Mouse (Mus musculus) liver, embryonic 13.5 days (tissue): Measurements from ENCODE around the gene Cpa1. TPM values are rescaled to one million over a fixed set of nuclear protein-coding genes. Genes with fewer than 3 reads are reported as not detected.

Experiments
- ATAC-seq: fragments of 200-750 bp; cut with Nextera tagmentation; 2 replicates; pipeline ENCODE4 v1.8.0; 2017; ENCODE audit warnings: low read depth, mild to moderate bottlenecking, moderate number of reproducible peaks, moderate library complexity
- DNase-seq: peaks from one replicate; pipeline ENCODE4 v3.0.0; 2022
- H3K27ac ChIP-seq: fragments of 300-500 bp; sonication (generic); 2 replicates; pipeline ENCODE4 v1.5.1; 2015; ENCODE audit warnings: moderate library complexity, mild to moderate bottlenecking, inconsistent platforms
- H3K27me3 ChIP-seq: fragments of 300-500 bp; sonication (generic); 2 replicates; pipeline ENCODE4 v1.6.1; 2015; ENCODE audit warnings: mild to moderate bottlenecking, inconsistent platforms
- H3K36me3 ChIP-seq: fragments of 300-500 bp; sonication (generic); 2 replicates; pipeline ENCODE4 v1.6.1; 2015; ENCODE audit warnings: mild to moderate bottlenecking, inconsistent platforms
- H3K4me1 ChIP-seq: fragments of 300-500 bp; sonication (generic); replicated peaks from 2 replicates; pipeline ENCODE4 v1.6.1; 2015; ENCODE audit warnings: inconsistent platforms
- H3K4me2 ChIP-seq: fragments of 300-500 bp; sonication (generic); 2 replicates; pipeline ENCODE4 v1.6.1; 2015; ENCODE audit warnings: inconsistent platforms, mild to moderate bottlenecking, moderate library complexity
- H3K4me3 ChIP-seq: fragments of 300-500 bp; sonication (generic); replicated peaks from 2 replicates; pipeline ENCODE4 v1.5.1; 2015; ENCODE audit warnings: mild to moderate bottlenecking, inconsistent platforms
- H3K9ac ChIP-seq: fragments of 300-500 bp; sonication (generic); 2 replicates; pipeline ENCODE4 v1.6.1; 2015; ENCODE audit warnings: mild to moderate bottlenecking, inconsistent platforms
- H3K9me3 ChIP-seq: fragments of 300-500 bp; sonication (generic); replicated peaks from 2 replicates; pipeline ENCODE4 v1.6.1; 2016; ENCODE audit warnings: inconsistent platforms
- WGBS: fragments of 180-500 bp; shearing (Covaris S2); methylation state at CpG from one replicate; pipeline ENCODE4 v1.1.7; 2015; ENCODE audit not compliant: insufficient replicate concordance; 5-methylcytosine and 5-hydroxymethylcytosine counted together
- polyA plus RNA-seq: library from polyadenylated mRNA; unstranded; fragments of >200 nt; fragmentation: Nextera tagmentation; extraction: Ambion mirVana; gene quantifications from 2 replicates; pipeline ENCODE4 v1.2.1, GENCODE M21; 2015

Cpa1 gene
- polyA plus RNA-seq, 1 experiment from 2014 or later, result 0.52 TPM

- DNase-seq (no peak), ATAC-seq (no peak)
- H3K27me3 ChIP-seq, result peaks cover 17% of the 10 kb centered on the region
- no peak within 1 kb of the TSS for H3K4me2 ChIP-seq
- no peaks in the 10 kb centered on the region for H3K9me3 ChIP-seq
- no peak within 1 kb of the TSS for H3K4me3 ChIP-seq
- H3K4me1 ChIP-seq, result no peaks in the 10 kb centered on the region
- H3K27ac ChIP-seq, result no peak within 1 kb of the TSS
- WGBS, result 86% methylated on average over 7 of the region's 7 CpGs
- no peaks in the 10 kb centered on the region for H3K36me3 ChIP-seq
- no peak within 1 kb of the TSS for H3K9ac ChIP-seq
These were observed 28.3 kb upstream of the Cpa1 start, which contains the start of gene Cpa5 for GRCm38 (mm10) chr6:30610710-30611109. Cpa5 (plus strand) TSS chr6:30611010.

GRCm38 (mm10) chr6:30611212-30611611 is 27.8 kb upstream of the Cpa1 start:
- ATAC-seq, result no peak
- peaks cover 22% of the 10 kb centered on the region for H3K27me3 ChIP-seq
- H3K9ac ChIP-seq, result no peak overlapping the region
- no peak for DNase-seq
- WGBS, result 60% methylated on average over 5 of the region's 5 CpGs
- H3K9me3 ChIP-seq, result no peaks in the 10 kb centered on the region
- H3K36me3 ChIP-seq, result no peaks in the 10 kb centered on the region
- H3K4me2 ChIP-seq, result no peak overlapping the region
- H3K27ac ChIP-seq, result no peak overlapping the region
- H3K4me1 ChIP-seq, result no peaks in the 10 kb centered on the region
- no peak overlapping the region for H3K4me3 ChIP-seq

- 69% methylated on average over 6 of the region's 6 CpGs for WGBS
- Histone ChIP-seq H3K4me2 (no peak overlapping the region), H3K4me3 (no peak overlapping the region), H3K9ac (no peak overlapping the region), H3K9me3 (no peaks in the 10 kb centered on the region), H3K4me1 (peaks cover 15% of the 10 kb centered on the region), H3K27ac (no peak overlapping the region), H3K27me3 (peaks cover 52% of the 10 kb centered on the region), H3K36me3 (no peaks in the 10 kb centered on the region)
- ATAC-seq (no peak), DNase-seq (no peak)
These were observed 24.8 kb upstream of the Cpa1 start for GRCm38 (mm10) chr6:30614251-30614650.

GRCm38 (mm10) chr6:30615741-30616140 is 23.3 kb upstream of the Cpa1 start:
- Histone ChIP-seq H3K27me3 (peaks cover 60% of the 10 kb centered on the region), H3K36me3 (no peaks in the 10 kb centered on the region), H3K9ac (no peak overlapping the region), H3K9me3 (no peaks in the 10 kb centered on the region), H3K27ac (no peak overlapping the region), H3K4me3 (no peak overlapping the region), H3K4me1 (peaks cover 15% of the 10 kb centered on the region), H3K4me2 (no peak overlapping the region)
- no peak for ATAC-seq
- 14% methylated on average over 4 of the region's 4 CpGs for WGBS
- DNase-seq, result no peak

GRCm38 (mm10) chr6:30616491-30616941 is 22.5 kb upstream of the Cpa1 start:
- WGBS, result 4% methylated on average over 8 of the region's 8 CpGs
- Histone ChIP-seq H3K9ac (no peak overlapping the region), H3K4me1 (peaks cover 15% of the 10 kb centered on the region), H3K27ac (peak overlapping the region; percentile 13; the same call in 1 of the 2 replicates), H3K36me3 (no peaks in the 10 kb centered on the region), H3K9me3 (no peaks in the 10 kb centered on the region), H3K4me2 (no peak overlapping the region), H3K4me3 (no peak overlapping the region), H3K27me3 (peaks cover 60% of the 10 kb centered on the region)
- ATAC-seq (no peak), DNase-seq (no peak)

- H3K9ac ChIP-seq, result no peak overlapping the region
- ATAC-seq (no peak), DNase-seq (no peak)
- no peaks in the 10 kb centered on the region for H3K36me3 ChIP-seq
- peaks cover 15% of the 10 kb centered on the region for H3K4me1 ChIP-seq
- no peak overlapping the region for H3K4me2 ChIP-seq
- peaks cover 60% of the 10 kb centered on the region for H3K27me3 ChIP-seq
- H3K9me3 ChIP-seq, result no peaks in the 10 kb centered on the region
- H3K4me3 ChIP-seq, result no peak overlapping the region
- no peak overlapping the region for H3K27ac ChIP-seq
- 10% methylated on average over 13 of the region's 13 CpGs for WGBS
These were observed 21.7 kb upstream of the Cpa1 start for GRCm38 (mm10) chr6:30617020-30617958.

- H3K27ac ChIP-seq, result no peak overlapping the region
These were observed 20.9 kb upstream of the Cpa1 start for GRCm38 (mm10) chr6:30617959-30618590.

GRCm38 (mm10) chr6:30618735-30619134 is 20.3 kb upstream of the Cpa1 start:
- Histone ChIP-seq H3K9ac (no peak overlapping the region), H3K9me3 (no peaks in the 10 kb centered on the region), H3K27me3 (peaks cover 65% of the 10 kb centered on the region), H3K27ac (no peak overlapping the region), H3K4me3 (no peak overlapping the region), H3K4me2 (no peak overlapping the region), H3K36me3 (no peaks in the 10 kb centered on the region), H3K4me1 (peaks cover 15% of the 10 kb centered on the region)
- 33% methylated on average over 6 of the region's 6 CpGs for WGBS
- no peak for ATAC-seq
- DNase-seq, result no peak

More at GRCm38 (mm10) chr6:30617959-30618590, 20.9 kb upstream of the Cpa1 start:
- H3K27me3 ChIP-seq, result peaks cover 60% of the 10 kb centered on the region
- no peaks in the 10 kb centered on the region for H3K36me3 ChIP-seq
- WGBS, result 15% methylated on average over 18 of the region's 18 CpGs
- H3K9ac ChIP-seq, result no peak overlapping the region
- H3K9me3 ChIP-seq, result no peaks in the 10 kb centered on the region
- DNase-seq (no peak), ATAC-seq (no peak)
- H3K4me3 ChIP-seq, result no peak overlapping the region
- H3K4me2 ChIP-seq, result no peak overlapping the region
- H3K4me1 ChIP-seq, result peaks cover 15% of the 10 kb centered on the region

GRCm38 (mm10) chr6:30619606-30620005 is 19.4 kb upstream of the Cpa1 start:
- Histone ChIP-seq H3K4me2 (no peak overlapping the region), H3K36me3 (no peaks in the 10 kb centered on the region), H3K27ac (no peak overlapping the region), H3K9me3 (no peaks in the 10 kb centered on the region), H3K27me3 (peaks cover 59% of the 10 kb centered on the region), H3K4me3 (no peak overlapping the region), H3K9ac (no peak overlapping the region), H3K4me1 (peaks cover 15% of the 10 kb centered on the region)
- no peak for DNase-seq
- WGBS, result 56% methylated on average over 5 of the region's 5 CpGs
- ATAC-seq, result no peak

- Histone ChIP-seq H3K27ac (no peak overlapping the region), H3K36me3 (no peaks in the 10 kb centered on the region), H3K4me3 (no peak overlapping the region), H3K9me3 (no peaks in the 10 kb centered on the region), H3K27me3 (peaks cover 49% of the 10 kb centered on the region), H3K4me1 (peaks cover 15% of the 10 kb centered on the region), H3K4me2 (no peak overlapping the region), H3K9ac (no peak overlapping the region)
- WGBS, result 65% methylated on average over 4 of the region's 4 CpGs
- ATAC-seq, result no peak
- DNase-seq, result no peak
These were observed 18.4 kb upstream of the Cpa1 start for GRCm38 (mm10) chr6:30620591-30620990.

GRCm38 (mm10) chr6:30620994-30621393 is 18.0 kb upstream of the Cpa1 start:
- no peak for DNase-seq
- H3K4me3 ChIP-seq, result no peak overlapping the region
- H3K4me1 ChIP-seq, result peaks cover 15% of the 10 kb centered on the region
- peaks cover 45% of the 10 kb centered on the region for H3K27me3 ChIP-seq
- H3K9me3 ChIP-seq, result no peaks in the 10 kb centered on the region
- no peaks in the 10 kb centered on the region for H3K36me3 ChIP-seq
- 71% methylated on average over 6 of the region's 6 CpGs for WGBS
- H3K27ac ChIP-seq, result peak overlapping the region; percentile 19; the same call in 1 of the 2 replicates
- ATAC-seq, result no peak
- H3K4me2 ChIP-seq, result no peak overlapping the region
- no peak overlapping the region for H3K9ac ChIP-seq
